Mouse (Mus musculus) Patski (cell line): ENCODE measurements around the gene Agpat2. TPM values are rescaled to one million over a fixed set of nuclear protein-coding genes. Genes with fewer than 3 reads are reported as not detected.

Experiments used
- ATAC-seq: fragments of 100-300 bp; one replicate; pipeline ENCODE4 v1.8.0; 2021
- CTCF ChIA-PET: fragments of 350-600 bp; sonication (Branson Sonifier 250); formaldehyde crosslinking; loops from one replicate; lab custom pipeline; 2022; ENCODE audit warnings: inconsistent platforms; lab: Charles Lee
- POLR2A ChIA-PET: fragments of 350-600 bp; sonication (Branson Sonifier 250); formaldehyde crosslinking; loops from one replicate; lab custom pipeline; 2022; ENCODE audit warnings: antibody characterized with exemption, inconsistent platforms; lab: Charles Lee
- DNase-seq: peaks from one replicate; pipeline ENCODE4 v3.0.0-alpha.2; 2011; ENCODE audit warnings: low read depth, low spot score
- H3K27me3 ChIP-seq: fragments of 371-371 bp; one replicate; pipeline ENCODE4 v1.5.1; 2021
- CTCF ChIP-seq: fragments of 100-300 bp; IDR thresholded peaks from one replicate; pipeline ENCODE4 v1.5.1; 2021
- in situ Hi-C: fragments of 300-500 bp; cut with MboI; formaldehyde crosslinking; loops from 3 replicates; pipeline ENCODE4 v1.11.1; 2018; ENCODE audit warnings: low pct_unique_long_range_greater_than_20kb, mixed read lengths
- polyA plus RNA-seq: library from polyadenylated mRNA; unstranded; gene quantifications from one replicate; pipeline ENCODE4 v1.2.3, GENCODE M21; 2021

The Agpat2 gene
- polyA plus RNA-seq, 1 experiment from 2014 or later, result 41.6 TPM

DNA sequence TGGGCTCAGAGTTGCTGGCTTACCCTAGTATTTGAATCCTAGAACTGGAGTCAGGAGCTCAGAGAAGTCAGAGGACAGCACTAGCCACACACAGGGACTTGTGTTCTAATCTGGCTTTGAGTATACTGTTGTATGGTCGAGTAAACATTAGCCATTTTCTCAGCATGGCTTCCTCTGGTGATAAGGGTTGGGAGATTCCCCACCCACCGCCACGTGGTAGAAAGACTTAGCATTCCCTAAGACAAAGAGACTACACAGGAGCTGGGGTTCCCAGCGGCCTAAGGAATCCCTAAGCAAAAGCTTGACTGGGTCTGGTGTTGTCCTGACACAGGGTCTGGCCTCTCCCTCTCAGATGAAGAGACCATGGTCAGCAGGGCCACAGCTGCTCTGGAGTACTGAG is 27.8 kb downstream of the Agpat2 start:
- in situ Hi-C loops, result no loop called here
- DNase-seq (no peak), ATAC-seq (no peak)
- ChIA-PET POLR2A (interaction anchor here (1.0 kb wide), 1 partner anchor 9 kb away, joined by 3 read pairs; no protein-coding TSS in a partner anchor), CTCF (interaction anchor here (1.8 kb wide), 1 partner anchor 15 kb away, joined by 6 read pairs; no protein-coding TSS in a partner anchor)
- no peak for TF ChIP-seq CTCF
- no peaks in the 10 kb centered on the region for H3K27me3 ChIP-seq

GRCm38 (mm10) chr2:26575865-26576264 is 28.4 kb downstream of the Agpat2 start:
- DNase-seq, result no peak
- in situ Hi-C loops, result no loop called here
- ChIA-PET POLR2A (no interaction called here), CTCF (no interaction called here)
- H3K27me3 ChIP-seq, result no peaks in the 10 kb centered on the region
- no peak for TF ChIP-seq CTCF
- no peak for ATAC-seq

DNA sequence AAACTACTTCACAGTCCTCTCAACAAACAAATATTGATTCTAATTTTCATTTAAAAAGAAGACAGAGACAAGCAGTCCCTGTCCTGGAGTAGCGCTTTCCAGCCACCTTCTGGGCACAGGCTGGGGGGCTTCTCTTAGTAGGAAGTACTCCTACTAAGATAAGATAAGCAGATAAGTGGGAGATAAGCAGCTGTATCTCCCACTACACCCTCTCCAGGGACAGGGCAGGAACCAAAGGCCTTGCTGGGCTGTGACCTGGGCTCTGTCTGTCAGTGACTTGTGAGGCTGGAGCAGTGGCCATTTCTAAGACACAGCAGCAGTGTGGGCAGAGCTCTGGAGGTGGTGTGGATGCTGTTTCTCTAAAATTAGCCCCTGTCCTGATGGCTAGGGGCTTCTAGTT is 28.8 kb downstream of the Agpat2 start:
- POLR2A ChIA-PET, result interaction anchor here (0.6 kb wide), 1 partner anchor 29 kb away, joined by 3 read pairs; no protein-coding TSS in a partner anchor
- H3K27me3 ChIP-seq, result no peaks in the 10 kb centered on the region
- in situ Hi-C loops, result no loop called here
- ATAC-seq (no peak), DNase-seq (no peak)
- TF ChIP-seq CTCF, result no peak
- CTCF ChIA-PET, result no interaction called here

GRCm38 (mm10) chr2:26574862-26575261 is 29.4 kb downstream of the Agpat2 start:
- ChIA-PET POLR2A (interaction anchor here (0.6 kb wide), 1 partner anchor 30 kb away, joined by 3 read pairs; no protein-coding TSS in a partner anchor), CTCF (no interaction called here)
- no peak for DNase-seq
- TF ChIP-seq CTCF, result no peak
- H3K27me3 ChIP-seq, result no peaks in the 10 kb centered on the region
- ATAC-seq, result no peak
- in situ Hi-C loops, result loop anchor here (5.0 kb wide), 1 partner anchor 418 kb away; no protein-coding TSS in a partner anchor

DNA sequence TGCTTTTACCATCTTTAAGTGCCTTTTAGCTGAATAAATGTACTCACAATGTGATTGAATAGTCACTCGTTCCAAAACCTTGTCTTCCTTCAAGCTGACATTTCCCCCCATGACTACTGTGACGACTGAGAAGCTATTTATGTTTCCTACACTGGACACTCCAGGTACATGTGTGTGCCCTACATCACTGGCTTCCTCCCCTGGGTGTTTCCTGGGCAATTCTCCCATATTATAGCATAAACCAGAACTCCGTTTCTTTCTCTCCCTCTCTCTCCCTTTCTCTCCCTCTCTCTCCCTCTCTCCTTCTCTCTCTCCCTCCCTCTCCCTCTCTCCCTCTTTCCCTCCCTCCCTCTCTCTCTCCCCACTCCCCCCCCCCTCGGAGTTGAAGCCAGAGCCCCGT is 30.4 kb downstream of the Agpat2 start:
- in situ Hi-C loops, result loop anchor here (5.0 kb wide), 1 partner anchor 417 kb away; no protein-coding TSS in a partner anchor
- POLR2A ChIA-PET, result no interaction called here
- no peak for TF ChIP-seq CTCF
- no peaks in the 10 kb centered on the region for H3K27me3 ChIP-seq
- no peak for ATAC-seq
- CTCF ChIA-PET, result no interaction called here
- no peak for DNase-seq

DNA sequence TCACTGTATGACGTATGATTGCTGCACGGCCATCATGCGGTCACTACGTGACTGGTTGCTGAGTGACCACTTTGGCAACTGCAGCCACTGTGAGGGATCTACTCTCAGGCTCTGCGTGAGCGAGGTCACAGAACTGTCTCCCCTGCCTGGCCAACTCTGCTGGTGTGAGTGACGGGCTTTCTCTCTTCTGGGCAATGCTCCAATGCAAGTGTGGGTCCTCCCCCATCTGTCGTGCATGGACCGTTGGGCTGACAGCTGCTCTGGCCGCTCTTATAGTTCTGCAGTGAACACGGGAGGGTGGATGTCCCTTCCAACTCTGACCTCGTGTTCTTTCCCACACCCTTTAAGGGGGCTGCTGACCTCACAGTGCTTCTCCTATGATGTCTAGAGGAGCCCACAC is 30.8 kb downstream of the Agpat2 start:
- ATAC-seq, result no peak
- CTCF ChIA-PET, result no interaction called here
- DNase-seq, result no peak
- TF ChIP-seq CTCF, result no peak
- in situ Hi-C loops, result loop anchor here (5.0 kb wide), 1 partner anchor 416 kb away; no protein-coding TSS in a partner anchor
- POLR2A ChIA-PET, result no interaction called here
- no peaks in the 10 kb centered on the region for H3K27me3 ChIP-seq

GRCm38 (mm10) chr2:26571826-26572225 is 32.4 kb downstream of the Agpat2 start:
- ChIA-PET POLR2A (no interaction called here), CTCF (no interaction called here)
- no peak for DNase-seq
- in situ Hi-C loops, result loop anchor here (5.0 kb wide), 1 partner anchor 415 kb away; no protein-coding TSS in a partner anchor
- TF ChIP-seq CTCF, result no peak
- no peak for ATAC-seq
- H3K27me3 ChIP-seq, result no peaks in the 10 kb centered on the region

DNA sequence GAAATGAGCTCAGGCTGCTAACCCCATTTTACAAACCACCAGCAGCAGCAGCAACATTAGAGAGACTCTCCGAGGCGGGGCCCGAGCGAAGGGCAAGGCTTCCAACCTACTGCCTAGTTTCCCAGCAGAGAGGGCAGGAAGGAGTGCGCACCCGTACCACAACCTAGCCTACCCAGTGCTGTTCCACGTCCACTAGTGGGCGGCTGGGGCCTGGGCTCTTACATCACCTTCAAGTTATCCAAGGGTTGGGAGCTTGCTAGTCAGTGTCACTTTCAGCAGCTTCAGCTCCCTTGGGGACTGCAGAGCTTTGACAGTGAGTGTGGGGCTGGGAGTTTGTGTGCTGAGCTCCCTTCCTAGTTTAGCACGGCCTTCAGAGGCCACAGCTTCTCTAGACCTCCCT is 32.8 kb downstream of the Agpat2 start:
- in situ Hi-C loops, result loop anchor here (5.0 kb wide), 1 partner anchor 414 kb away; no protein-coding TSS in a partner anchor
- POLR2A ChIA-PET, result no interaction called here
- no peaks in the 10 kb centered on the region for H3K27me3 ChIP-seq
- no peak for TF ChIP-seq CTCF
- CTCF ChIA-PET, result no interaction called here
- DNase-seq (no peak), ATAC-seq (no peak)

DNA sequence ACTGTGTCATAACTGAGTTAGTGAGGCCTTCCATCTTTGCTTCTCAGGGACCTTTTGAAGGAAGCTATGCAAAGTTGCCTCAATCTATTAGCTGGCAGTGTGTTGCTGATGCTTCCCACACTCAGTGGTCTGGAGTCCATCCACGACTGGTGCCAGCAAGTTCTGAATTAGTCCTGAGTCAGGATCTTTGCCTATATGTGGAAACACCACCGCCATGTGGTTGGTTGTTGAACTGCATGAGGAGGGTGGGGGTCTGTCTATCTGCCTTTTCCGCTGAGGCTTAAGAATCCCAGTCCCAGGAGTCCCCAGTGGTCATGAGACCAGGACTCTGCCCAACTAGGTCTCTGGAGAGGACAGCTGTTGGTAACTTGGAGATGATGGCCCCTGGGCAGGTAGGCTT is 34.2 kb downstream of the Agpat2 start:
- H3K27me3 ChIP-seq, result no peaks in the 10 kb centered on the region
- ATAC-seq (no peak), DNase-seq (no peak)
- in situ Hi-C loops, result loop anchor here (5.0 kb wide), 1 partner anchor 413 kb away; no protein-coding TSS in a partner anchor
- POLR2A ChIA-PET, result no interaction called here
- CTCF ChIA-PET, result interaction anchor here (0.7 to 1.2 kb wide), 4 partner anchors 8 to 161 kb away, joined by 3 read pairs; partner anchors contain the start of genes Inpp5e and Sec16a
- TF ChIP-seq CTCF, result no peak

GRCm38 (mm10) chr2:26566221-26566620 is 38.0 kb downstream of the Agpat2 start:
- TF ChIP-seq CTCF, result peak; percentile 82
- peaks cover 4% of the 10 kb centered on the region for H3K27me3 ChIP-seq
- POLR2A ChIA-PET, result interaction anchor here (0.6 kb wide), 2 partner anchors 147 to 164 kb away, joined by 4 to 5 read pairs; no protein-coding TSS in a partner anchor
- CTCF ChIA-PET, result interaction anchor here (1.2 kb wide), 1 partner anchor 268 kb away, joined by 3 read pairs; no protein-coding TSS in a partner anchor
- peak; percentile 14 for ATAC-seq
- no peak for DNase-seq
- in situ Hi-C loops, result loop anchor here (10.0 kb wide), 1 partner anchor 251 kb away; the partner anchor contains the start of gene Gpsm1
